Mouse (Mus musculus): ENCODE measurements around the gene Brd3. TPM values are rescaled to one million over a fixed set of nuclear protein-coding genes. Genes with fewer than 3 reads are reported as not detected.
A peak's percentile ranks its signal among the peaks of the same experiment; 100 is the strongest.

Brd3 gene
- total and polyA plus RNA-seq, 3 experiments = 10.7 to 46.9 (median 38.7) TPM

GRCm38 (mm10) chr2:27539772-27540514, 32.5 kb upstream of the Brd3 start (continued):
- TF ChIP-seq UBTF (IDR thresholded peaks at IDR 0.05; ENCODE audit: borderline replicate concordance, insufficient read depth, low read depth, low read length) = no peak
- no peak for TF ChIP-seq ZNF384 (IDR thresholded peaks at IDR 0.05; ENCODE audit: low read depth, low read length)
- TF ChIP-seq POLR2AphosphoS5 (IDR thresholded peaks at IDR 0.05; ENCODE audit: borderline replicate concordance, low read depth, low read length) = no peak
- peak; percentile 99 for TF ChIP-seq E2F4 (IDR thresholded peaks at IDR 0.05; ENCODE audit: borderline replicate concordance, low read depth, low read length)
- peak; percentile 94 for TF ChIP-seq NRF1 (IDR thresholded peaks at IDR 0.05; ENCODE audit: insufficient read depth, low read depth, low read length, poor library complexity, severe bottlenecking)
- no peak for TF ChIP-seq GABPA (IDR thresholded peaks at IDR 0.05; ENCODE audit: low read depth, low read length)
- no peak; the same call in 1 of the 2 replicates for TF ChIP-seq ETS1 (IDR thresholded peaks at IDR 0.05; ENCODE audit: low read depth, low read length)
- no peak for TF ChIP-seq MYB (IDR thresholded peaks at IDR 0.05; ENCODE audit: low read depth, low read length)
- peak; percentile 89 for TF ChIP-seq NELFE (IDR thresholded peaks at IDR 0.05; ENCODE audit: low read depth, low read length)
- TF ChIP-seq GATA1 (IDR thresholded peaks at IDR 0.05; ENCODE audit: low read depth, low read length) = no peak

- Histone ChIP-seq H3K79me2 (ENCODE audit: control insufficient read depth, insufficient read depth, low read length, poor library complexity) (no peaks in the 10 kb centered on the region; the same call in 1 of the 2 replicates), H3K9me3 (replicated peaks; ENCODE audit: insufficient read depth, low read length) (no peaks in the 10 kb centered on the region), H3K27me3 (ENCODE audit: control insufficient read depth in 1 of 2, insufficient read depth in 2 of 2, low read length in 2 of 2) (no peaks in the 10 kb centered on the region), H3K9ac (ENCODE audit: control insufficient read depth, low read depth, low read length, poor library complexity, severe bottlenecking) (peak overlapping the region; percentile 16), H3K4me3 (ENCODE audit: control insufficient read depth in 1 of 2, insufficient read depth in 1 of 2, low read depth in 2 of 2, low read length in 2 of 2) (peak overlapping the region; percentile 8 to 33), H3K27ac (ENCODE audit: control insufficient read depth, low read depth, low read length) (peak overlapping the region; percentile 64), H3K36me3 (ENCODE audit: control insufficient read depth in 1 of 2, insufficient read depth in 2 of 2, low read length in 2 of 2) (peaks cover 0 to 8% of the 10 kb centered on the region in 2 experiments; a peak in 3 of 4 replicates), H3K4me1 (ENCODE audit: control insufficient read depth in 1 of 2, insufficient read depth in 2 of 2, low read length in 2 of 2) (peaks cover 0 to 15% of the 10 kb centered on the region in 2 experiments; a peak in 2 of 4 replicates)
- no peak for DNase-seq (ENCODE audit: low read depth, low spot score)
- TF ChIP-seq JUND (IDR thresholded peaks at IDR 0.05; ENCODE audit: low read depth, low read length) (no peak), MXI1 (IDR thresholded peaks at IDR 0.05; ENCODE audit: low read depth, low read length) (no peak), MAZ (IDR thresholded peaks at IDR 0.05; ENCODE audit: low read depth, low read length) (no peak), POLR2A (IDR thresholded peaks at IDR 0.05; ENCODE audit: control insufficient read depth in 1 of 2, insufficient read depth in 1 of 2, low read depth in 1 of 2, low read length in 2 of 2, poor library complexity in 1 of 2) (no peak; a peak in 1 of 4 replicates), EP300 (IDR thresholded peaks at IDR 0.05; ENCODE audit: low read depth in 1 of 2, low read length in 2 of 2) (no peak), MYB (IDR thresholded peaks at IDR 0.05; ENCODE audit: low read depth, low read length) (no peak), RAD21 (IDR thresholded peaks at IDR 0.05; ENCODE audit: low read depth, low read length) (no peak), ZC3H11A (IDR thresholded peaks at IDR 0.05; ENCODE audit: low read depth, low read length) (no peak), ZNF384 (IDR thresholded peaks at IDR 0.05; ENCODE audit: low read depth, low read length) (no peak), MAFK (IDR thresholded peaks at IDR 0.05; ENCODE audit: borderline replicate concordance, low read depth, low read length) (no peak), MEF2A (IDR thresholded peaks at IDR 0.05; ENCODE audit: extremely low read depth, insufficient replicate concordance, low read depth, low read length, poor library complexity, severe bottlenecking) (no peak), UBTF (IDR thresholded peaks at IDR 0.05; ENCODE audit: borderline replicate concordance, insufficient read depth, low read depth, low read length) (no peak), BHLHE40 (IDR thresholded peaks at IDR 0.05; ENCODE audit: borderline replicate concordance, low read depth, low read length) (no peak), USF1 (IDR thresholded peaks at IDR 0.05; ENCODE audit: low read depth, low read length) (no peak), TCF12 (IDR thresholded peaks at IDR 0.05; ENCODE audit: low read depth, low read length) (no peak), KAT2A (conservative IDR thresholded peaks at IDR 0.05; ENCODE audit: low read depth, low read length) (no peak), MAX (IDR thresholded peaks at IDR 0.05; ENCODE audit: low read length) (no peak), CHD1 (IDR thresholded peaks at IDR 0.05; ENCODE audit: low read depth, low read length) (no peak), MYC (IDR thresholded peaks at IDR 0.05; ENCODE audit: low read depth, low read length) (no peak), GABPA (IDR thresholded peaks at IDR 0.05; ENCODE audit: low read depth, low read length) (no peak)
These were observed 31.9 kb upstream of the Brd3 start for GRCm38 (mm10) chr2:27539336-27539735.

Data from MEL (cell line).